Mouse (Mus musculus): Measurements from ENCODE around the gene Tardbp.

Gene Tardbp

GRCm38 (mm10) chr4:148639455-148639854 lies 12.6 kb upstream of the Tardbp start:
- no peak for DNase-seq (ENCODE audit: low spot score in 2 of 2)

- no peak for DNase-seq (ENCODE audit: low spot score in 2 of 2)
These were observed 11.5 kb upstream of the Tardbp start for GRCm38 (mm10) chr4:148638302-148638701.

GRCm38 (mm10) chr4:148635309-148635708 lies 8.5 kb upstream of the Tardbp start:
- no peak for DNase-seq (ENCODE audit: low spot score in 2 of 2)

GRCm38 (mm10) chr4:148633395-148634061 lies 6.7 kb upstream of the Tardbp start:
- DNase-seq (ENCODE audit: low spot score in 2 of 2): no peak

- DNase-seq (ENCODE audit: low spot score in 2 of 2): no peak
These were observed 5.3 kb upstream of the Tardbp start for GRCm38 (mm10) chr4:148632013-148632692.

GRCm38 (mm10) chr4:148627246-148627645 lies 427 bp upstream of the Tardbp start:
- no peak for DNase-seq (ENCODE audit: low spot score in 2 of 2)

GRCm38 (mm10) chr4:148625756-148626622 lies 830 bp downstream of the Tardbp start:
- DNase-seq (ENCODE audit: low spot score in 2 of 2): peak in 1 of 2 experiments; percentile 39

- no peak for DNase-seq (ENCODE audit: low spot score in 2 of 2)
These were observed 1.8 kb downstream of the Tardbp start for GRCm38 (mm10) chr4:148625010-148625409.

- DNase-seq (ENCODE audit: low spot score in 2 of 2): no peak
These were observed 3.2 kb downstream of the Tardbp start for GRCm38 (mm10) chr4:148623609-148624008.

GRCm38 (mm10) chr4:148622485-148622884 lies 4.3 kb downstream of the Tardbp start:
- DNase-seq (ENCODE audit: low spot score in 2 of 2): no peak

GRCm38 (mm10) chr4:148620718-148621117 lies 6.1 kb downstream of the Tardbp start:
- no peak for DNase-seq (ENCODE audit: low spot score in 2 of 2)

GRCm38 (mm10) chr4:148619805-148620204 lies 7.0 kb downstream of the Tardbp start:
- DNase-seq (ENCODE audit: low spot score in 2 of 2): no peak

GRCm38 (mm10) chr4:148613738-148614137 lies 13.1 kb downstream of the Tardbp start:
- DNase-seq (ENCODE audit: low spot score in 2 of 2): no peak

- no peak for DNase-seq (ENCODE audit: low spot score in 2 of 2)
These were observed 14.3 kb downstream of the Tardbp start for GRCm38 (mm10) chr4:148612557-148612956.

GRCm38 (mm10) chr4:148610631-148611364 lies 16.0 kb downstream of the Tardbp start:
- no peak for DNase-seq (ENCODE audit: low spot score in 2 of 2)

GRCm38 (mm10) chr4:148609805-148610204 lies 17.0 kb downstream of the Tardbp start:
- DNase-seq (ENCODE audit: low spot score in 2 of 2): no peak

- DNase-seq (ENCODE audit: low spot score in 2 of 2): peak; percentile 76 to 83
These were observed 19.1 kb downstream of the Tardbp start for GRCm38 (mm10) chr4:148607758-148608157.

- DNase-seq (ENCODE audit: low spot score in 2 of 2): peak; percentile 38 to 54
These were observed 22.2 kb downstream of the Tardbp start for GRCm38 (mm10) chr4:148604541-148605165.

- DNase-seq (ENCODE audit: low spot score in 2 of 2): peak; percentile 68 to 73
These were observed 22.7 kb downstream of the Tardbp start for GRCm38 (mm10) chr4:148604141-148604540.

GRCm38 (mm10) chr4:148603376-148604139 lies 23.3 kb downstream of the Tardbp start:
- DNase-seq (ENCODE audit: low spot score in 2 of 2): peak in 1 of 2 experiments; percentile 36

All from frontal cortex, postnatal 36 days (tissue).